Mouse (Mus musculus) brain, embryonic 14.5 days (tissue): ENCODE data around the gene Irf3.

Experiments used
- CTCF ChIP-seq: fragments of 200-500 bp; IDR thresholded peaks from 2 replicates; pipeline ENCODE4 v1.5.1; 2012; ENCODE audit warnings: inconsistent platforms, mild to moderate bottlenecking, moderate library complexity, borderline replicate concordance; ENCODE audit not compliant: insufficient read depth, insufficient read length; ENCODE audit errors: extremely low read depth
- POLR2A ChIP-seq: fragments of 200-500 bp; IDR thresholded peaks from 2 replicates; pipeline ENCODE4 v1.6.1; 2012; ENCODE audit warnings: mild to moderate bottlenecking, inconsistent platforms, borderline replicate concordance; ENCODE audit not compliant: poor library complexity, insufficient read depth, insufficient read length, severe bottlenecking; ENCODE audit errors: extremely low read depth

DNA sequence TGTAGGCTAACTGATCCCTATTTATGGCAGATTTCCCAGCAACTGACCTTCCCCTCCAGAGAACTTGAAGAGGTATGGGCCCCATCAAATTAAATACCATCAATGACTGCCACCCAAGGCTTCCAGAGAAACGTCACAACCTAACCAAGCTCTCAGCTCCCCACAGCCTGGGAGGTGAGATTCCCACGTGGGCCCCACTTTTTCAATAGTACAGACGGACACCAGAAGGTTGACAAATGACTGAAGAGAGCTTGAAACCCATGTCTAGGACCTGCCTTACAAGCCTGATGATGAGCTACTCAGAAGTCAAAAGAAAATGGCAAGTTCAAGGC lies 12.6 kb upstream of the Irf3 start:
- no peak for TF ChIP-seq CTCF
- TF ChIP-seq POLR2A: no peak
